Mouse (Mus musculus): ENCODE measurements at regions not wholly inside any gene's neighbourhood (a gene's known extent, or its start where the extent isn't known, plus 50 kb on each side); places are given as distances from the start of the nearest gene placed in this dataset.

DNA sequence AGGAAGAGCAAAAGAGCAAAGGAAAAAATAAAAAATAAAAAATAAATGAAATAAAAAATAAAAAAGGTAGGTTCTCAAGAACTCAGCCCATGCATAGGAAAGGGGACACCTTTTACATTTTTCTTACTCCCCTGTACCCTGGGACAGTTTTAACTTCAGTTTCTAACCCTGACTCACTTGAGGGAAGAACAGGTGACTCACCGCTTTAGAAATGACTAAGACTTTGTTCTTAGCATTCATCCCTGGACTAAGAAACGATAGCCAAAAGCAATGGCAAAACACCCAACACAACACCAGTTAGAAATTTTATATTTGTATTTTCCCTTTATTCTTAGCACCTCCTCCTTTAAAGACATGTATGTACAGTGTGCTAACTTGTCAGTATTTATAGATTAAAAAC is 161.5 kb upstream of the Samsn1 start:
- DNase-seq, result no peak

DNA sequence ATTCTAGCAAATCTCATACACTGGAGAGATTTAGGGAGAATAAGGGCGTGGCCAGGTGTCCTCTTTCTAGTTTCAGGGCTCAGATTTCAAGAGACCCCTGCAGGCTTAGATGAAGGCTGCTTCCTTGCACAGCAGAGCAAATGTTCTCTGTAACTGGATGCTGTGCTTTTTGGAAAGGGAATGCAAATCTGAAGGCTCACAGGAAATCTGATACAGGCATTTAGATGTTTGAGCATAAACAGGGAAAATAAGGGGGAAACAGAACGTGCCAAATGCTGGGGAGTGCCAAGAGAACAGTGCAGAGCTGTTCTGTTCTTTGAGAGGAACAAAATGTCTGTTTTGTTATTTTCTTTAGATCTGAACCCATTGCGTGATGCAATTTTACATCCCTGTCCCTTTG is 161.0 kb upstream of the Samsn1 start:
- no peak for DNase-seq

DNA sequence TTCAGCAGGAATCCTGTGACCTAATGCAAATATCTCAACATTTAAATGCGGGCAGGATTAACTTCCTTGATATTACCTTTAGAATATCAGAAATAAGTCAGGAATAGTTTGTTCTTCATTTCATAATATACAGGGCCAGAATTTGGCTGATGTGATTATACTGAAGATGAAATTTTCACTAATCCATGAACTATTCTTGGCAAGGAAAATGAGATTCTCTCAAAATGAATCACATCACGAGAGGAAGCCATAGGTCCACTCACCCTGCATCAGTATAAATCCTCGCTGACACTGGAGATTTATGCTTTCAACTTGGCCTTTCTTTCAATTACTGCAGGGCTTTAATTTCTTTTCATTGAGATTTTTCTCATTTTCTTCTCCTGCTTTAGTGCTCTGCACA is 159.5 kb upstream of the Samsn1 start:
- DNase-seq, result no peak

DNA sequence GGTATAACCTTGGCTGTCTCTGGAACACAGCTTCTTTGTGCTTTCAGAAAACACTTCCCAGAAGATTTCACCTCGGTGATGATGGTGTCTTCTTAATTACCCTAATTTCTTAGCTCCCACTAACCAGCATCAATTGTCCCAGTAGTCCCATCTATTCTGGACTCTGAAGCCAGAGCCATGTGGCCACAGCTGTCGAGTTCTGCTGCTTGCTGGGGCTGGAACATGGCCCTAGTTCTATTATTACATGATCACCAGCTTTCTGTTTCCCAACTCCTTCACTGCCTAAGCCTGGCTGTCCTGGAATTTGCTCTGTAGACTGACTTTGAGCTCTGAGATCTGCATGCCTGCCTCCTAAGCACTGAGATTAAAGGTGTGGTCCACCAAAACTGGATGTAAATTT is 145.6 kb upstream of the Samsn1 start:
- no peak for DNase-seq

DNA sequence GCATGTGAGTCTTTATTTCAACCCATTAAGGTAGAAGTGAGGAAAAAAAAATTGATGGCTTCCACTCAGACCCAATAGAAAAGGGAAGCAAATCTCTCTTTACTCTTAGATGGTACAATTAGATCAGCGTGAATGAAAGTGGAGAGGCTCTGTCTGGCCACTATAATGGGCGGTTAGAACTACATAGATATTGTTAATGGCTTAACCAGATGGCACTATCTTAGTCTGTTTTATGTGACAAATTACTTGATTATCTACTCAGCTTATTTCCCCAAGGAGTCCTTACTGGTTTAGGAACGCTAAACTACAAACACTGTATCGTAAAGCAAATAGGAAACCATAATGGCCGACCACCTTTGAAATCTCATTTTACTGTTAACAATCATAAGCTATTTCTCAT is 138.8 kb upstream of the Samsn1 start:
- no peak for DNase-seq

DNA sequence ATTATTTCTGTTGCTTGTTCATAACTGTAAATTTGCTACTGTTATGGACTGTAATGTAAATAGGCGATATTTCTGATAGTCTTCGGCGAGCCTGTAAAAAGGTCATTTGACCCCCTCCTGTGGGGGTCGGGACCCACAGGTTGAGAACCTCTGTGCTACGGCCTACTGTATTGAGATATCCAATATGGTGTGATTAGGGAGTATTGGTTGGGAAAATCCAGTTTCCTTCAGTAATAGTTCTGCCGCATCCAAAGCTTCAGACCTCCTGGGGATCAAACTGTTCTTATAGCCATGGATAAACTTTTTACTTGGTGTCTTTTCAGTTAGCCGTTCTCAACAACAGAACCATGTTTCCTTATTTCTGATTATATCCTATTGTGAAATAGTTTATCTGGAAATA is 136.5 kb upstream of the Samsn1 start:
- no peak for DNase-seq

DNA sequence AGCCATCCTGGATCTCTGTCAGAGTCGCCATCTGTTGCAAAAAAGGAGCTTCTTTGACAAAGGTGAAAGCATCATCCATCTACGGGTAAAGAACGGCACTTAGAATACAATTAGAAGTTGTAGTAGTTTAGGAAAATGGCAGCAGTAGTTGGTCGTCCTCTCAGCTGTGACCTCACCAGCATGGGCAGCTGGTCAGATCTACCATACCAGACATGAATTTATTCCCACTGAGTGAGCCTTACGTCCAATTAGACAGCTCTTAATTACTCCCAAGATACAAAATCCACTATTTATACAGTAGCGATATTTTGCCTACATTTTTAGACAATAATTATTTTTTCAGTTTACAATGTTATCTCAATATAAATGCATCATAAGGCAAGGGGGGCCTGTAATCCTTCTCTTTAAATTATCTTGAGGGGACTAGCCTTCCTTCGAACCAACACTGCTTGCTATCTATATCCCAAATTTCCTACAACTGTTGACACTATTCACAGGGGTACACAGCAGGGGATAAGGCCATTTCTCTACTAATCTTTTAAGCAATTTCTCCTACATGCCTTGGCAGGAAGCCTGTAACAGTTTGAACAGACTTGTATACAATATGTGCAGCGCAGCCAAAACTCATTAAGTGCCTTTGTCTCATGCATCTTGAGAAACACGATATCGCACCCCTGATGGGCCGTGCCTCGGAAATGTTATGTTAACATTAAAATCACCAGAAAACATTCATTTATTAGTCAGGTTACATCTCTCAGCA is 131.9 kb upstream of the Samsn1 start:
- no peak for DNase-seq

DNA sequence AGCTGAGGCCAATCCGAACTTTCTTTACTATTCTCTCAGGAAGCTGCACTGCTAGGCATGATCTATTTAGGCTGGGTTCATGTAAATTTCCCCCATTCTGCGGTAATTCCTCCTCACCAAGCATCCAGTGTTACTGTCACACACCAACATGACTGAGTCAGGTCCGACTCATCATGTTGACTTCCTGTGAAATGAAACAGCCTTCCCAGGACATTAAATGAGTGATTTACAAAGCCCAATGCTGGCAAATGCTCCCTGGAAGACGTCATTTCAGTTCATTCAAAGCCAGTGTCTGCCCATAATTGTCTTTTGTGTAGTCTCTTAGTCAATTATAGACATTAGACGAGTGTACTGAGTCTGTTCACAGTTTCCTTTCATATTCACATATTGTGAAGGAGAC is 127.5 kb upstream of the Samsn1 start:
- no peak for DNase-seq

DNA sequence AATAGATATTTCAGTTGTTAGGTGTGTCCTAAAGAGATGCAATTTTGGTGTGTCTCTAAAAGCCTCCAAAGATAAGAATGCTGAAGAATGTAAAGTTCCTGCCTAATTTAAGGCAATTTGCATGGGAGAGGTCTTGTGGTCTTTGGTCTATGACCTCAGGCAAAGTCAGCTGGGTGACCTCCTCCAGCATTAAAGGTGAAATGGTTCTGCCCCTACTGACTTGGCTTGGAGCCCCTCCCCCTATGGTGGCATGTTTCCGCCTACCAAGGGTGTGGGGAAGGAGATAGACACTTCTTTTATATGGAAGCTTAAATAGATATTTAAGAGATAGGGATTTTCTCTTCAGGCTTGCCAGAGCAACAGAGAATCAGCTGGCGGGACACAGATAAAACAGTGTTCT is 111.8 kb upstream of the Samsn1 start:
- DNase-seq, result no peak

DNA sequence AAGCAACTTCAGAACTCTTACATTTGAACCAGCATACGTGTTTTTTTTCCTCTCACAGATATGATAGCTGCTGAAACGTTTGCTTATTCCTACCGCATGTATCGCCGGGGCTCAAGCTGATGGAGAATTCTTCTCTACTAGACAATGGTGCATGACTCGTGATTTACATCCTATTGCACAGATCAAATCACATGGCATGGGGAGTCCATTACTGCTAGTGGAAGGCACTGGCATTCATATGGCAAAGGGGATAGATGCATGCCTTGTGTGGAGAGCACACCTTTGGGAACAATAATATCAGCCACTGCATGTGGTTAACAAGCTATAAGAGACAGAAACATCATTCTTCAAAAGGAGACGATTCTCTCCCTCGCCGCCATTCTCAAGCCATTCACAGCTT is 108.4 kb upstream of the Samsn1 start:
- DNase-seq, result no peak

DNA sequence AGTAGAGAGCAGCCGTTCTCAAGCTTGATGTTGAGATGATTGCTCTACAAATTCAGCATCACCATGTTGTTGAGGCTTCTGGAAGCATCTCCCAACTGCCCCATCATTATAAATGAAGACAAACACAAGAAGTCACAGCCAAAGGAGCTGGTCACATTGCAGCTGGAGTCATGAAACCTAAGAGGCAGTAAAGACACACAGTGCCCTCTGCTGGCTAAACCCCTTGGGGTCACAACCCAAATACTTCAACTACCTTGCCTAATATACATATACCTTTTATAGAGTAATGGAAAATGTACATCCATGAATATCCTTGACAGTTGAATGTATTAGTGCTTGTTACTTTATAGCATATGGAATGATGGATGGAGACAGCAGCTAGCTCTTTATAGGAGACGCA is 107.9 kb upstream of the Samsn1 start:
- DNase-seq, result peak; percentile 55

DNA sequence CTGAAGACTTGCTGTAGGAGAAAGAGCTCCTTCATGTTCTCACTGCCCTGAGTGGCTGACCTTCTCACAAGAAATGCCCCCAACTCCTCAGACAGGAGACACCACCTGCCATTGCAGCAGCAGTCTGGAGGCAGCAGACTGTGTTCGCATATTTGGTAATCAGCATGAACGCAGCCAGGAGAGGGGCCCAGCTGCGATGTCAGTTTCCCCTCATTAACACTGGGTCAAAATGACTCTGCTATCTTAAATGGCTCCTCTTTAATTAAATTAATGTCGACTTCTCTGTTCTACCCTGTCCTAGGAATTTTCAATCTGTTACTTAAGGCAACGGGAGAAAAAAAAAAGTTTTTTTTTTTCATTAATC is 100.9 kb upstream of the Samsn1 start:
- no peak for DNase-seq

DNA sequence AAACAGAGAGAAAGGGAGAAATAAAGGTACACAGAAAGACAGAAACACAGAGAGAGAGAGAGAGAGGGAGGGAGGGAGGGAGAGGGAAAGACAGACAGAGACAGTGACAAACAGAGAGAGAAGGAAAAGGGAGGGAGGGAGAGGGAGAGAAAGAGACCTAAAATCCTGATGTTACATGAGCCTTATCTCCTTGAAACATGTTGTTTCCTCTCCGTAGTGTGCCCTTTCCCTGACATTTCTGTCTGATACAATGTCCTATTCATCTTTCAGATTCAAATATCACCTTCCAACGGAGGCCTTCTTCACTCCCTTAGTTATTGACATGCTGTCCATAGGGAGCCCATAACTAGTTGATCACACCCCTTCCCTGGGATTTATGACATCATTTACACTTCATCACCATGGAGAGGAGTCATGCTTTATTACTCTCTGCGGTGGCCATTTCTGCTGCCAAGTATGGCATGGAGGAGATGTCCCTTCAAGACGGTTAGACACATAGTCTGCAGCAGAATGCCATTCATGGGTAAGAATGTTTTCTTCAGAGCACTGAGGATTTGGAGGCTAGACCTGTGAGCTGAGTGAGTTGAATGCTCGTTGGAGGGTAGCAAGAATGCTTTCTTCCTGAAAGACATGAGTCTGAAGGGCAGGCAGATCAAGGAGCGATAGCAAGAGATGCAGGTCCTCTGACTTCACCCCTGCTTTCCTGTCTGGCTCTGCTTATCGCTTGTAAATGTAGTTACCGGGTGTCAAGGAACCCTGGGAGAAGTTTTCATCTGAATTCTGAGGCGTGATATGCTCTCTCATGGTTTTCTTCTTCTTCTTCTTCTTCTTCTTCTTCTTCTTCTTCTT is 100.3 kb upstream of the Samsn1 start:
- no peak for DNase-seq

DNA sequence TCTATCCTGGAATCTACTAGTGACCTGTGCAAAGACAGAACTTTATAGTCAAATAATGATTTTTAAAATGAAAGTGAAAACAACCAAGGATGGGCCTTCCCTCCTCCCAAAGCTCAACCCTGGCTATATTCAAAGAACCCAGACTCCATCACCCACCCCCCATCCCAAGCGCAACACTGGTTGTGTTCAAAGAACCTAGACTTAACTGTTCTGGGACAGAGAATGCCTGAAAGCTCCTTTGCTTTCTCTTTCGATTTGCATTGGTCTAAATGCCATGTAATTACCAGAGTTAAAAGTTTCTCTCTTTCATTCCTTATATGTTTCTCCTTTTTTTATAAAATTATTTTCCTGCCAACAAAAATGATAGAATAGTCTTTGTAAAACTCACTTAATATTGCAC is 98.6 kb upstream of the Samsn1 start:
- DNase-seq, result no peak

DNA sequence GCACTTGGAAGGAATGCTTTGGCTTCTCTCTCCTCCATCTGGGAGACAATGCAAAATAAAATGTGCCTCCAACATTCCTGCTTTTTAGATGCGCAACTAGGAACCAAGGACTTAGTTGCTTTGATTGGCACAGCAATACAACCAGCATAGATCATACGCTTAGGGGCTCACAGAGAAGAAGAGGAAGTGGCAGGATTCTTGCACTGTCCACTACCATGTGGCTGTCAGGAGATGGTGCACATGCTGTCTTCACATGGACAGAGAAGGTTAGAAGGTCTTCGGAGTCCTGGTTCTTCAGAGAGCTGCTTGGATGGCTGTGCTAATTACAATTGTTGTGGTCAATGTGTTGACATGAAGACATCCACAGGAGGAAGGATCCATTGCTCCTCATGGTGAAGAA is 88.3 kb upstream of the Samsn1 start:
- no peak for DNase-seq

DNA sequence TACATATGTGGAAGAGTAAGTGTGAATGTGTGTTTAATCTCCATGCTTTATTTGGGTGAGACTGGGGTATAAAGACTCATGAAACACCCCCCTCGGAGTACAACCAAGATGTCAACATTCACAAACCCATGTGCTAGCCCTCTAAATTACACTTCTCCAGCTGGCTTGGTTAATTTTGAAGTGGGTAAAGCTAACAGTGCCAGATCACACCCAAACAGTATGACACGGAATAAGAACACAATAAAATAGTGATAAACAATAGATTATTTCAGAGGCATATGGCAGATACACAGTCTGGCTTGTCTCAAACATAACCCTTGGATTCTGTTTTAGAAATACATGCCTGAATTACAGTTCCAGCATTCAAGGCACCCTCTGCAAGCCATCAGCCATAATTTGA is 86.4 kb upstream of the Samsn1 start:
- no peak for DNase-seq

DNA sequence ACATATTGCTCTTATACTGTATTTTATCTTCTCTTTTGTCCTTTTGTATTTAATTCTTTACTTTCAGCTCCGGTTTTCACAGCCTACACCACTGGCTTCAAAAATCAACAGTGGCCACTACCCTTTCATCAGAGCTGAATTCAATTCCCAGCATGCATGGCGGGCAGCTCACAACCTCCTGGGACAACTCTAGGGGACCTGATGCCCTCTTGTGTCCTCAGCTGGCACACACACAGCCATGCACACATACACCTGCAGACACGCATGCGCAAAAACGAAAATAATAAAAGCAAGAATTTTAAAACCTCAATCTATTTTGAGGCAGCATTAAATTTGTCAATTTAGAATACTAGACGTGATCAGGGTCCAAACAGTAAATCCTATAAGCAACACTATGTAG is 82.6 kb upstream of the Samsn1 start:
- no peak for DNase-seq

DNA sequence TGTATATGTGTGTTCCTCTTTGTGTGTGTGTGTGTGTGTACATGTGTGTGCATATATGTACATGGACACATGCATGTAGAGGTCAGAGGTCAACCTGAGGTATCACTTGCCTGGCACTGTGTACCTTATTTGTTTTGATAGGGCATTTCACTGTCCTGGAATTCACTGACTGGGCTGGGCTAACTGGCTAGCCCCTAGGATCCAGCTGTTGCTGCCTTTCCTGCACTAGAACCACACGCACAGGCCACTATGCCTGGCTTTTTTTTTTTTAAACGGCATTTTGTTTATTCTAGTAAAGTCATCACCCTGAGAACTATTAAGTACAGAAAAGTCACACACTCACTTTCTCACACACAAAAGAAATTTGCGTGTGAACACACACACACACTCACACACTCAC is 79.7 kb upstream of the Samsn1 start:
- no peak for DNase-seq

DNA sequence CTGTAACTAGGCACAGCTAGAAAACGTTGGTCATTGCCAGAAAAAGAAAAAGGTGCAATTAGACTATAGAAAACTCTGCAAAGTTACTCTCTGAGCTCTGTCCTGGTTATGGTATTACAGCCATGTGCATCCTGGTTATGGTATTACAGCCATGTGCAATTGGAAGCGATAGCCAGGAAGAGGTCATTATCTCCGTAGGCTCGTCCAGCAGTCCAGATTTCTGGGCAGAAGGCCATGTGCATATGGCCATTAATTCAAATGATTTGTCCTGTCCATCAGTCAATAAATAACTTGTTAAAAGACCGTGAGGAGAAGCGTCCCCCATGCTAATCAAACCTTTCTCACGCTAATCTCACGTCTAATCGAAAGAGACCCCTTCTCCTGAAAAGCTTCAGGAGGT is 75.7 kb upstream of the Samsn1 start:
- DNase-seq, result no peak

DNA sequence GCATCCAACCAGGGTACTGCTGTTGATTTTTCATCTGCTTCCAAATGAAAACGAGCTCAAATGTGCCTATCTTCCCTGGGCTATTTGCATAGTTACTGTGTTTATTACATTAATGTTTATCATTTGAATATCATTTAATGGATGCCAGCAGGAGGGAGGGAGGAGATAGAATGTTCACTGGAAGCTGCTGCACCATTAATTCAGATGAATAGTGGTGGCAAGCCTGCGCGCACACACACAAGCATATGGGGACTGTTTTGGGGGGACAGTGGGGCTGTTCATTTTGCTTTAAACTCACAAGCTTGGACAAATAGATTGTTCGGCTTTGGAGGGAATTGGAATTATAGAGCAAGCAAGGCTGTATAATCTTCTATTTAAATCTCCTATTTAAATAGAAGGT is 74.3 kb upstream of the Samsn1 start:
- no peak for DNase-seq

DNA sequence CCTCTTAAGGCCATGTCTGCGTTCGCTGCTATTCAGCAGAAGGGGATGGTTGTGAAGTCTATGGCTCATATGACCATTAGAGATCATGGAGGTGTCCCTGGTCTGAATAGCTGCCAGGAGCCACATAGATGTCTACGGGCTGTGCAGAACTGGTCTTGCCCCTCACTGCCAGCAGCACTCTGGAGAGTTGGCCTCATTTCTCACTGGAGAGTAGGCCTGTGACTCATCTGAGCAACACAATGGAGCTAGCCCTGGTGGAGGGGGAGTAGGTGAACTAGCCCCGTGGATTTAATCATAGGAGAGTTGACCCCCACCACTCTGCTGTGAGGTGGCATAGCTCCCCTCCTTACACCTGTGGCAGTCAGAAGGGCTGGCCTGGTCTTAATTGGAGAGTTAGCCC is 63.3 kb upstream of the Samsn1 start:
- DNase-seq, result no peak

DNA sequence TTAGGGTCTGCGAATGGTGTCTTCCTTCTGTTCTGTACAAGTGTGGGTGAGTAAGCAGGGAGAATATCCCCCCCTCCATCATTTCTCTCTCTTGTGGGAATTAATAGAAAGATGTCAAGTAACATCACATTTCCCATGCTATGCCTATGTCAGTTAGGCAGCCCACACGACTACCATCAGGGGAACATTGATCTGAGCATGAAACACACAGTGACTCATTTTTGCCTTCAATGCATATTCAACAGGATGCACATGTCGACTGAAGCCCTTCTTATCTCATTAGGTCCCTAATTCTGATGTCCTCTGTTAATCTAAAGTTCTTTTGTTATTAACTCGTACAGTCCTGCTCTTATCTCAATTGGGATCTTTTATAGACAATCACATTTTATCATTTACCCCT is 60.4 kb upstream of the Samsn1 start:
- no peak for DNase-seq

DNA sequence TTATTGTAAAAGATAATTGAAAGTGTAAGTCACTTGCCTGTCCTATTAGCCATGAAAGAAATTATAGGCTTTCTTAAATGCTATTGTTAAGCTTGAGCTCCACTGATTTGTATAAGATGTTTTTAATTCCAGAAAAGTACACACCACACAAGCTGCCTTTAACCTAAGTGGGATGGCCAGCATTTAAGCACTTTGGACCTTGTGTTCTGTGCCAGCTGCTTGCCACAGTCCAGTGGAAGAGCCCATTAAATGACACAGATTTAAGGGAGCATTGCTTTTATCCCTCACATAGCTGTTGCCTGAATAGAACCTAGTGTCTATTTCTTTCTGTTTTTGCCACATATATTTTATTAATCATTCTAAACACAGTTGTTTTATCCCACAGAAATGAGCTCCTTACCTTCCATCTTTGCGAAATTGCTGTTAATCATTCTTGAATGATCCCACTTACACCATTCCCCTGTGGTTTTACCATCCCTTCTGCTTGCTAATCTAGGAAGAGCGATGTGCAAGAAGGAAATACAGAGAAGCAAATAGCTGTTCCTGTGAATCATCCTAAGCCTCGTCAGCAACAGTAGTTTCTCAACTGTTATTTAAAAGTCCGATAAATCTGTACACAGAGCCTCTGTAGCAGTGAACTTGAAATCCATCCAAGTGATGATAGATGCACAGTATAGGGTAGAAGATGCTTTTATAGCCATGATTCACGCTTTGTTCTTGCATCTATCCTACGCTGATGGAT is 57.9 kb upstream of the Samsn1 start:
- DNase-seq, result no peak

All from adrenal gland, postnatal 10 days (tissue).